Mouse (Mus musculus): ENCODE results near the gene 4930433I11Rik. TPM values are rescaled to one million over a fixed set of nuclear protein-coding genes. Genes with fewer than 3 reads are reported as not detected.
"Not testable (repeated sequence)": the region's sequence is repeated elsewhere in the genome, so short reads cannot be mapped to it uniquely, and the experiment has no call there.

4930433I11Rik gene
- polyA plus RNA-seq (2015; fragmentation: Nextera tagmentation; extraction: Ambion mirVana) = not detected in 2 replicates

- Histone ChIP-seq H3K9me3 (peaks cover 8% of the 10 kb centered on the region; the same call in 1 of the 2 replicates), H3K9ac (replicated peaks) (no peak within 1 kb of the TSS), H3K36me3 (no peaks in the 10 kb centered on the region), H3K27ac (no peak within 1 kb of the TSS), H3K27me3 (no peaks in the 10 kb centered on the region), H3K4me1 (replicated peaks) (no peaks in the 10 kb centered on the region), H3K4me2 (replicated peaks) (no peak within 1 kb of the TSS), H3K4me3 (replicated peaks) (no peak within 1 kb of the TSS)
- ATAC-seq = no peak
- WGBS = 87% methylated on average over 1 of the region's 1 CpGs
Observed at GRCm38 (mm10) chr7:40987243-40987642, at the start of gene 4930433I11Rik. Gene 4930433I11Rik, plus strand, starts transcription at chr7:40987543.

- Histone ChIP-seq H3K27me3 (no peaks in the 10 kb centered on the region), H3K4me1 (replicated peaks) (0 out of 2 replicates have a peak, but pooled peaks cover 4% of the 10 kb centered on the region), H3K36me3 (no peaks in the 10 kb centered on the region), H3K9me3 (no peaks in the 10 kb centered on the region), H3K27ac (no peak overlapping the region), H3K4me3 (replicated peaks) (no peak overlapping the region), H3K4me2 (replicated peaks) (no peak overlapping the region), H3K9ac (replicated peaks) (no peak overlapping the region)
- no peak for ATAC-seq
- 92% methylated on average over 1 of the region's 1 CpGs for WGBS
Observed at GRCm38 (mm10) chr7:40939371-40939770, 48.0 kb upstream of the 4930433I11Rik start.

GRCm38 (mm10) chr7:40942233-40942935, 45.0 kb upstream of the 4930433I11Rik start:
- Histone ChIP-seq H3K4me3 (replicated peaks) (no peak overlapping the region), H3K9me3 (no peaks in the 10 kb centered on the region), H3K4me1 (replicated peaks) (no peaks in the 10 kb centered on the region), H3K27ac (no peak overlapping the region), H3K27me3 (no peaks in the 10 kb centered on the region), H3K4me2 (replicated peaks) (no peak overlapping the region), H3K36me3 (no peaks in the 10 kb centered on the region), H3K9ac (replicated peaks) (no peak overlapping the region)
- 63% methylated on average over 3 of the region's 3 CpGs for WGBS
- ATAC-seq = peak; percentile 76

- H3K27me3 ChIP-seq; H3K27ac ChIP-seq; H3K9me3 ChIP-seq; H3K4me3 ChIP-seq (replicated peaks); ATAC-seq; H3K4me2 ChIP-seq (replicated peaks); H3K9ac ChIP-seq (replicated peaks); H3K4me1 ChIP-seq (replicated peaks); H3K36me3 ChIP-seq: not testable (repeated sequence)
- WGBS = 94% methylated on average over 1 of the region's 1 CpGs
Observed at GRCm38 (mm10) chr7:41032419-41032818, 45.1 kb downstream of the 4930433I11Rik start, which contains the start of gene Gm4884. Gene Gm4884, plus strand, starts transcription at chr7:41032719.

GRCm38 (mm10) chr7:41044058-41044457, 56.7 kb downstream of the 4930433I11Rik start:
- H3K4me2 ChIP-seq (replicated peaks); H3K36me3 ChIP-seq; H3K27ac ChIP-seq; H3K4me1 ChIP-seq (replicated peaks); H3K4me3 ChIP-seq (replicated peaks); ATAC-seq; H3K27me3 ChIP-seq; H3K9ac ChIP-seq (replicated peaks): not testable (repeated sequence)
- peaks cover 11% of the 10 kb centered on the region for H3K9me3 ChIP-seq
- 69% methylated on average over 3 of the region's 3 CpGs for WGBS

Other genes starting within 250 kb of the 4930433I11Rik start
- 11.6 and 12.2 TPM in 2 replicates for gene Vstm2b, start 89.2 kb upstream of the 4930433I11Rik start, polyA plus RNA-seq (2015; fragmentation: Nextera tagmentation; extraction: Ambion mirVana)
- gene Gm4884, start 45.2 kb downstream of the 4930433I11Rik start, polyA plus RNA-seq (2015; fragmentation: Nextera tagmentation; extraction: Ambion mirVana) = not detected in 2 replicates
- not detected in 2 replicates for gene Gm5592, start 166.3 kb downstream of the 4930433I11Rik start, polyA plus RNA-seq (2015; fragmentation: Nextera tagmentation; extraction: Ambion mirVana)

All from midbrain, embryonic 13.5 days (tissue).